Mouse (Mus musculus) kidney, adult 2 months (tissue): ENCODE data around the gene Gm17374.

Experiments
- CTCF ChIP-seq: fragments of 200-500 bp; conservative IDR thresholded peaks from 2 replicates; pipeline ENCODE4 v1.5.1; 2011; ENCODE audit warnings: low read depth, mild to moderate bottlenecking, control low read depth, low read length, moderate library complexity, mixed read lengths; ENCODE audit not compliant: insufficient read depth, insufficient read length
- POLR2A ChIP-seq: fragments of 200-500 bp; IDR thresholded peaks from one replicate; pipeline ENCODE4 v1.6.1; 2011; ENCODE audit warnings: low read depth, low read length, control low read depth

DNA sequence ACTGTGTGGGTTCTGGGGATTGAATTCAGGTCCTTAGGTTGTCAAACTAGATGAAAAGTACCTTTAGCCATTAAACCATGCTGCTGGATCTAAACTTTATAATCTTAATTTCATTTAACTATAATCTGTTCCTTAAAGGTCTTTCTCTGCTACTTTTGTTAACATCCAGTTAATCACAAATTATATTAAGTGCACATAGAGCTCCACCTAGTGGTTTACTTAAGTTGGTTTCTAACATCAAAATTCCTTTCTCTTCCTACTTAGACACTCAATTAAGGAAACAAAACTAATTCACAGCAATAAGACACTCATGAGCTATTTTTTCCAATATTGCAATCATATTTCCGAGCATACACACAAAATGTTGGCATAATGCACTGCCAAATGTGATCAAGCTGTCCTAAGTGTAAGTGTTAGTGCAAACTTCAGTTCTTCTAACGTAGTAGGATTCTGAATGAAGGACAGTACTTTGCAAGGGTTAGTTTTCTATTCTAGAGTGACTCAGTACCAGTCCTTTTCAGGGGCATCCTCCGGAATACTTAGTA is 7.4 kb downstream of the Gm17374 start:
- TF ChIP-seq CTCF, result no peak
- no peak for TF ChIP-seq POLR2A
